Mouse (Mus musculus): Measurements from ENCODE around the gene Gm21293. TPM values are rescaled to one million over a fixed set of nuclear protein-coding genes. Genes with fewer than 3 reads are reported as not detected.

The Gm21293 gene
- polyA plus RNA-seq (2017; shearing (Covaris generic)) = not detected

GRCm38 (mm10) chr10:104142687-104143086 lies at the start of gene Gm21293:
Gene Gm21293 (plus strand): TSS chr10:104142987.

GRCm38 (mm10) chr10:104151197-104151596 lies 8.4 kb downstream of the Gm21293 start, which contains the start of gene Gm6763:
Gene Gm6763 (plus strand): TSS chr10:104151497.

GRCm38 (mm10) chr10:104159706-104160105 lies 16.9 kb downstream of the Gm21293 start, which contains the start of gene Gm8764:
Gene Gm8764 (plus strand): TSS chr10:104160006.

GRCm38 (mm10) chr10:104168215-104168614 lies 25.4 kb downstream of the Gm21293 start, which contains the start of gene Gm21304:
Gene Gm21304 (plus strand): TSS chr10:104168515.

GRCm38 (mm10) chr10:104176724-104177123 lies 33.9 kb downstream of the Gm21293 start, which contains the start of gene Gm21312:
Gene Gm21312 (plus strand): TSS chr10:104177024.

GRCm38 (mm10) chr10:104185233-104185632 lies 42.4 kb downstream of the Gm21293 start, which contains the start of gene Gm20765:
Gene Gm20765 (plus strand): TSS chr10:104185533.

GRCm38 (mm10) chr10:104193742-104194141 lies 51.0 kb downstream of the Gm21293 start, which contains the start of gene Gm4340:
Gene Gm4340 (plus strand): TSS chr10:104194042.

Other genes starting within 250 kb of the Gm21293 start
- gene Gm6763, start 8.5 kb downstream of the Gm21293 start, polyA plus RNA-seq (2017; shearing (Covaris generic)) = not detected
- not detected for gene Gm8764, start 17.0 kb downstream of the Gm21293 start, polyA plus RNA-seq (2017; shearing (Covaris generic))
- not detected for gene Gm21304, start 25.5 kb downstream of the Gm21293 start, polyA plus RNA-seq (2017; shearing (Covaris generic))
- gene Gm21312, start 34.0 kb downstream of the Gm21293 start, polyA plus RNA-seq (2017; shearing (Covaris generic)) = not detected
- gene Gm20765, start 42.5 kb downstream of the Gm21293 start, polyA plus RNA-seq (2017; shearing (Covaris generic)) = not detected
- gene Gm4340, start 51.1 kb downstream of the Gm21293 start, polyA plus RNA-seq (2017; shearing (Covaris generic)) = not detected